Mouse (Mus musculus) hindbrain, embryonic 11.5 days (tissue): ENCODE data around the gene Grin1. TPM values are rescaled to one million over a fixed set of nuclear protein-coding genes. Genes with fewer than 3 reads are reported as not detected.

Source experiments
- ATAC-seq: fragments of 200-750 bp; cut with Nextera tagmentation; 2 replicates; pipeline ENCODE4 v1.8.0; 2017; ENCODE audit warnings: mild to moderate bottlenecking, moderate TSS enrichment, moderate library complexity; ENCODE audit not compliant: low FRiP score
- DNase-seq: peaks from one replicate; pipeline ENCODE4 v3.0.0-alpha.2; 2015; ENCODE audit warnings: low spot score
- H3K27ac ChIP-seq: fragments of 300-500 bp; sonication (generic); 2 replicates; pipeline ENCODE4 v1.5.1; 2014; ENCODE audit warnings: mild to moderate bottlenecking, low read depth, low read length
- H3K27me3 ChIP-seq: fragments of 300-500 bp; sonication (generic); 2 replicates; pipeline ENCODE4 v1.6.1; 2014; ENCODE audit warnings: mild to moderate bottlenecking, low read length, moderate library complexity, mixed read lengths; ENCODE audit not compliant: control insufficient read depth, insufficient read depth
- H3K36me3 ChIP-seq: fragments of 300-500 bp; sonication (generic); 2 replicates; pipeline ENCODE4 v1.6.1; 2014; ENCODE audit warnings: mild to moderate bottlenecking, low read length, moderate library complexity, mixed read lengths; ENCODE audit not compliant: control insufficient read depth, insufficient read depth
- H3K4me1 ChIP-seq: fragments of 300-500 bp; sonication (generic); replicated peaks from 2 replicates; pipeline ENCODE4 v1.6.1; 2014; ENCODE audit warnings: low read length, mixed read lengths; ENCODE audit not compliant: control insufficient read depth, insufficient read depth
- H3K4me2 ChIP-seq: fragments of 300-500 bp; sonication (generic); replicated peaks from 2 replicates; pipeline ENCODE4 v1.6.1; 2014; ENCODE audit warnings: mild to moderate bottlenecking, low read depth, low read length
- H3K4me3 ChIP-seq: fragments of 300-500 bp; sonication (generic); 2 replicates; pipeline ENCODE4 v1.5.1; 2014; ENCODE audit warnings: low read depth, low read length
- H3K9ac ChIP-seq: fragments of 300-500 bp; sonication (generic); 2 replicates; pipeline ENCODE4 v1.6.1; 2014; ENCODE audit warnings: low read depth, low read length
- H3K9me3 ChIP-seq: fragments of 300-500 bp; sonication (generic); 2 replicates; pipeline ENCODE4 v1.6.1; 2016; ENCODE audit warnings: low read length; ENCODE audit not compliant: control insufficient read depth
- WGBS: fragments of 180-500 bp; shearing (Covaris S2); extraction: QIAGEN DNeasy Blood & Tissue Kit; methylation state at CpG from one replicate; pipeline ENCODE4 v1.1.7; 2014; 5-methylcytosine and 5-hydroxymethylcytosine counted together
- polyA plus RNA-seq: library from polyadenylated mRNA; unstranded; fragments of >200 nt; fragmentation: Nextera tagmentation; extraction: Ambion mirVana; gene quantifications from 2 replicates; pipeline ENCODE4 v1.2.1, GENCODE M21; 2014

The Grin1 gene
- 3.6 and 3.9 TPM in 2 replicates for polyA plus RNA-seq

DNA sequence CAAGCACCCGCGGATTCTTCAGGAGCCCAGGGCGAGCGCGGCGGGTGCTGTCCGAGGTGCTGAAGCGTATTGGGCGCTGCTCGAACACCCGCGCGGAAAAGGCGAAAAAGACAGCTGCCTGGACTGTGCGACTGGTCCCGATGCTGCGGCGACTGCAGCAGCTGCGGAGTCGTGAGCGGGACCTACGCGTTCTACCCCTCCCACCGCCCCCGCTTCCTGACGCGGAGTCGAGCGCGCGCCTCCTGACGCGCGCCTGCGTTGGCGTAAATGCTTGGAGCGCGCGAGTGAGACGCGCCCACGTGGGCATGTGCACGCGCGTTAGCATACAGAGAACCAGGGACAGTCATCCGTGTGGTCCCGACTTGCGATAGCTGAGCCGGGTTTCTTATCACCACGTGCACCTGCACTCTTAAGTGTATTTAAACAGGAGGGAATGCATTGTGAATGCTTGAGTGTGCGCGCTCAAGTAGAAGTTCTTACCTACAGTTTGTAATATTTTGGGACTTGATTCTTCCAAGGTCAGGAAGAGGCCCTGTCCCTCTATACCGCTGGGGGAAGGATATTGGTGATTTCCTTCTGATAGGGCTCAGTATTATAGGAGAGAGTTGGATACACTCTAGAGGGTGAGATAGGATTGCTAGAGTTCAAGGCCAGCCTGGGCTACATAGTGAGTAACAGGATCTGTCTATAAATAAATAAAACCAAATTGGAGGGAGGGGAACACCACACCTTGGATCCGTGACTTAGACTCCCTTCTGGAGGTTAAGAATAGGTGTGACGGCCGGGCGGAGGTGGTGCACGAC is at the start of gene Grin1:
Gene Grin1 (minus strand): TSS at position 217 of the 803 bp plus-strand sequence.
- Histone ChIP-seq H3K27ac (no peak within 1 kb of the TSS), H3K4me1 (no peaks in the 10 kb centered on the region), H3K9me3 (no peaks in the 10 kb centered on the region), H3K4me2 (peak within 1 kb of the TSS; percentile 61), H3K9ac (0 out of 2 replicates have a peak within 1 kb of the TSS, but pooled peaks have one; percentile 23), H3K36me3 (no peaks in the 10 kb centered on the region), H3K27me3 (peaks cover 40% of the 10 kb centered on the region), H3K4me3 (peak within 1 kb of the TSS; percentile 35)
- ATAC-seq (peak; percentile 43; the same call in 1 of the 2 replicates), DNase-seq (peak; percentile 80)
- 9% methylated on average over 58 of the region's 58 CpGs for WGBS

DNA sequence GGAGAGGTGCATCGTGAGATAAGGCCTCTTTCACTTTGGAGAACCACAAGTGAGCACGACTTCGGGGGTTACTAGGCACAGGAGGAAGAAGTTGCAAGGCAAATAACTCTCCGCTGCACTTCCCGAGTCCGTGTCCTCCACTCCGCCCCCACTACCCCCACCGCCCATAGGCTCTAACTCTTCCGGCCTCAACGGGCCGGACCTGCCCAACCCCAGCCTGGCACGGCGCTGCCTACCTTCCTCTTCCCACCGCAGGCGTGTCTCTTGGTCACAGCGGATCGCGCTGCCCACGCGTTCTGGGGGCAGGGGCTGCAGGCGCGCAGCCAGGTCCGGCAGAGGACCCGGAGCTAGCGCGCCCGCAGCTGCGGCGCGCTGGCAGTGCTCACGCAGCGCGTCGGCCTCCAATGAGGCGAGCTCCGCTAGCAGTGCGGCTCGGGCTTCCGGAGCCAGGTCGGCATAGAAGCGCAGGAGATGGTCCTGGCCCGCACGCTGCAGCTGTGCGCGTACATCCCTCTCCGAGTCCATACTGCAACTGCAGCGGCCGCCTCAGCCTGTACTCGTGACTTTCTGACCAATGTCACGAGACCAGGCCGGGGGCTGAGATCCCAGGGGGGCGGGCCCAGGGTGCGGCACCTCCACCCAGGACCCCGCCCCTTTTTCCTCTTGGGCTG is 46.2 kb upstream of the Grin1 start, which contains the start of gene Uap1l1:
Gene Uap1l1 (minus strand): TSS at position 592 of the 671 bp plus-strand sequence.
- H3K9me3 ChIP-seq = no peaks in the 10 kb centered on the region
- WGBS = under 1% methylated on average over 54 of the region's 54 CpGs
- 0 out of 2 replicates have a peak, but pooled peaks cover 3% of the 10 kb centered on the region for H3K4me1 ChIP-seq
- peak within 1 kb of the TSS; percentile 96 for H3K4me2 ChIP-seq
- H3K36me3 ChIP-seq = no peaks in the 10 kb centered on the region
- H3K9ac ChIP-seq = peak within 1 kb of the TSS; percentile 56
- peak within 1 kb of the TSS; percentile 45 for H3K4me3 ChIP-seq
- peak; percentile 67 for DNase-seq
- no peak within 1 kb of the TSS for H3K27ac ChIP-seq
- peak; percentile 78 for ATAC-seq
- peaks cover 21% of the 10 kb centered on the region for H3K27me3 ChIP-seq

DNA sequence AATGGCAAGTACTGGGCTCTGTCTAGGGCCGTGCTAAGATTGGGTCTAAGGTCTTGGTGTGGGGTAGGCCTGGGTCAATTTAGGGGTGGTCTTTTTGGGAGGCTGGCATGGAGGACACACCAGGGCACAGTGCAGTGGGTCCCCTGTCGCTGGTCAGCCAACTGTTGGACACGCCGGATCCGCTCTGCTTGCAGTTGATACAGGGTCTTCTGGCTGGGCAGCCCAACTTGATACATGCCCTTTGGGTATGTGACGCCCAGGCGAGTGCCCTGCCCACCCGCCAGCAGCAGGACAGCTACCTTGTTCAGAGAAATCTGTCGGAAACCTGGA is 45.7 kb upstream of the Grin1 start:
- H3K36me3 ChIP-seq = no peaks in the 10 kb centered on the region
- H3K4me3 ChIP-seq = peak overlapping the region; percentile 45
- H3K4me2 ChIP-seq = peak overlapping the region; percentile 96
- H3K9ac ChIP-seq = peak overlapping the region; percentile 56; the same call in 1 of the 2 replicates
- no peak overlapping the region for H3K27ac ChIP-seq
- no peaks in the 10 kb centered on the region for H3K9me3 ChIP-seq
- peaks cover 21% of the 10 kb centered on the region for H3K27me3 ChIP-seq
- WGBS = 27% methylated on average over 9 of the region's 9 CpGs
- 0 out of 2 replicates have a peak, but pooled peaks cover 3% of the 10 kb centered on the region for H3K4me1 ChIP-seq
- DNase-seq (no peak), ATAC-seq (peak; percentile 17; the same call in 1 of the 2 replicates)

DNA sequence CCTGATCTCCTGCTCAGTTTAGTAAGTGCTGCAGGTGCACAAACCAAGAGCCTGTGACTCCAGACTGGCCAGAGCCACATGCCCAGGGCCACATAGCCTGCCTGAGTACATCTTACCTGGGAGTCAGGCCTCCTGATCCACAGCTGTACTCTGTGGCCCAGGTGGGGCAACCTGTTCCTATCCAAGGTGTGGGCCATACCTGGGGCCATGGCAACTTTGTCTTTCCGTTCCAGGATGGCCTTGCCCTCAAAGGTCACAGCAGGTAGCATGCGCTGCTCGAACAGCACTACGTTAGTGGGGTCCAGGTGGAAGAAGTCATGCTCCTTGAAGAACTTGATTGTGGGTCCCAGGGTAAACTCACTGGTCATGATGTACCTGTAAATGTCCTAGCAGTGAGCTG is 45.3 kb upstream of the Grin1 start:
- no peak for DNase-seq
- no peaks in the 10 kb centered on the region for H3K36me3 ChIP-seq
- H3K27me3 ChIP-seq = peaks cover 21% of the 10 kb centered on the region
- H3K4me2 ChIP-seq = no peak overlapping the region
- no peak overlapping the region for H3K4me3 ChIP-seq
- H3K9ac ChIP-seq = no peak overlapping the region
- H3K27ac ChIP-seq = no peak overlapping the region
- H3K4me1 ChIP-seq = 0 out of 2 replicates have a peak, but pooled peaks cover 3% of the 10 kb centered on the region
- H3K9me3 ChIP-seq = no peaks in the 10 kb centered on the region
- 83% methylated on average over 4 of the region's 4 CpGs for WGBS
- no peak for ATAC-seq

DNA sequence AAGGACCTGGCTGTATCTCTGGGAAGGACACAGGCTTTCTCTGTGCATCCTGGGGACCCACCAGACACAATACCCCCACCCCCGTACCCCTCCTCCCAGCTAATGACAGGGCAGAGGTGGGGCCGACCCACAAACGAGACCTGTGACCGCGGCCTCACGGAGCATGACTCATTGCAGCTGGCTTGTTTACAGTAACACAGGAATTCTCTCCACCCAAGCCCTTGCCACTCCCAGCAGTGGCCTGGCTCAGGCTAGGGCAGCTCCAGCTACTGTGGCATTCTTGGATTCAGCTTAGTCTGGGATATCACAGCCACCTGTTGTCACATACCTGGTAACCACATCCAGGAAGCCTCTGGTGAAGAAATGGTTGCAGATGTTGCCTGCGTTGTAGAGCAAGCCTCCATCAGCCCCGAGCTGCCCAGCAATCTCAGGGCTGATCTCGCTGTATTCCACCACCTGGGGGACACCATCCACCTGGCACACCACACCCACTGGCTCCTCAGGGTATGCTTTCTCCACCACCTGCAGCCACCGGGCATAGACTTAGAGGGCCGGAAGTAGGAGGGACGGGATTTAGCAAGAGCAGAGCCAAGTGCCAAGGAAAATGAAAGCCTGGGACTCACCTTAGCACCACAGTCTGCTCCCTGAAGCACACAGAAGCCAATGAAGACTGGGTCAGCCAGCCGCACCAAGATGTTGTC is 44.6 kb upstream of the Grin1 start:
- H3K27ac ChIP-seq = no peak overlapping the region
- WGBS = 65% methylated on average over 13 of the region's 13 CpGs
- ATAC-seq = no peak

DNA sequence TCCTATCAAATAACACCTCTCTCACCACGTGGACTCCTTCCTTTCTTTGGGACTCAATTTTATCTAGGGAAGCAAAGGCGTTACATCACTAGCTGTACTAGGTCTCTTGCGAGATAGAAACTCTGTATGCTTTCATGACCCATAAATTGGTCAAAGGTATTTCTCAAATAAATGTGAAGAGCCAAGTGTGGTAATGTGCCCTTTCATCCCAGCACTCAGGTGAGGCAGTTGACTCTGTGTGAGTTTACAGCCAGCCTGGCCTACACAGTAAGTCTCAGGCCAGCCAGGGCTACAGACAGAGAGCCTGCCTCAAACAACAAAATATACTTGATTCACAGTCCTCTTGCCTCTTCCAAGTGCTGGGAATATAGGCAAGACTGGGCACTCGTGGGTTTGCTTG is 40.9 kb upstream of the Grin1 start:
- Histone ChIP-seq H3K27ac (no peak overlapping the region), H3K27me3 (peaks cover 16% of the 10 kb centered on the region), H3K36me3 (no peaks in the 10 kb centered on the region), H3K4me2 (no peak overlapping the region), H3K4me1 (peaks cover 9% of the 10 kb centered on the region), H3K9me3 (no peaks in the 10 kb centered on the region), H3K4me3 (no peak overlapping the region), H3K9ac (no peak overlapping the region)
- WGBS = 85% methylated on average over 4 of the region's 4 CpGs
- ATAC-seq (no peak), DNase-seq (no peak)

More for the DNA sequence above, 44.6 kb upstream of the Grin1 start:
- H3K4me2 ChIP-seq = no peak overlapping the region
- H3K9ac ChIP-seq = no peak overlapping the region
- H3K27me3 ChIP-seq = peaks cover 21% of the 10 kb centered on the region
- DNase-seq = no peak
- no peaks in the 10 kb centered on the region for H3K9me3 ChIP-seq
- no peaks in the 10 kb centered on the region for H3K36me3 ChIP-seq
- H3K4me3 ChIP-seq = no peak overlapping the region
- 0 out of 2 replicates have a peak, but pooled peaks cover 3% of the 10 kb centered on the region for H3K4me1 ChIP-seq

DNA sequence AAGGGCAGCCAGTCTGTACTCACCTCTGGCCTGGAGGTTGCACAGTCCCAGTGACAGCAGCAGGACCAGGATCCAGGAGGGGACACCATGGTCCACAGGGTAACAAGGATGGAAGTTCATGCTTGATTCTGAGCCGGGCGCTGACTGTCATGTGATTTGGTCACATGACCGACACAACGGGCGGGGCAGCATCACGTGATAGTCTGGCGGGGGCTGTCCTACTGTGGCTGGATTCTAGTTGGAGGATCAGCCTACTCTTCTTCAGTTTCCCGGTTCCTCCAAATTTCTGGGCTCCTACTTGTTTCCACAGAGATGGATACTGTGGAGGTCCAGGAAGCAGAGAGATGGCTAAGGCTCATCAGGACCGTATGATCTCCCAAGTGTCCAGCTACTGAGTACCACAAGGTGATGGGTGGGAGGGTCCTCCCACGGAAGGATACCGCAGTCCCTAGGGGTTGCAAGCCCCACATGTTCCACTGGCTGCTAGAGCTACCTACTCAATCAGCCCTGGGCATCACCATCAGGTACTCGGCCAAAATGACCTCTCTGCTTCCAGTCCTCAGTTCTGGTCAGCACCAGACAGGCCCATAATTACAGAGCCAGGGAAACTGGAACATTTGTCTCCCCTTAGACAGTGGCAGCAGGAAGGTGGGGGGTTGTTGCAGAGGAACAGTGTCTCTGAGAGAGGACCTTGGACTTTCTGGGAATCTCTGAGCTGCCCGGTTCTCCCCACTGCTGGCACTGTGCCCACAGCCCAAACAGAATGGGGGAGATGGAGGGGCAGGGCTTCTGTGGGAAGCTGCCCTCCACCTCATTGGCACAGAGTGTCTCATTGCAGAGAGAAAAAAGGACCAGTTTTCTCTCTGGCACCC is 37.5 kb upstream of the Grin1 start, which contains the start of gene Dpp7:
Gene Dpp7 (minus strand): TSS at position 152 of the 872 bp plus-strand sequence.
- Histone ChIP-seq H3K4me1 (peaks cover 7% of the 10 kb centered on the region), H3K9ac (peak within 1 kb of the TSS; percentile 70), H3K27ac (no peak within 1 kb of the TSS), H3K4me3 (peak within 1 kb of the TSS; percentile 50), H3K36me3 (peaks cover 6% of the 10 kb centered on the region; the same call in 1 of the 2 replicates), H3K4me2 (peak within 1 kb of the TSS; percentile 84), H3K9me3 (no peaks in the 10 kb centered on the region), H3K27me3 (no peaks in the 10 kb centered on the region)
- WGBS = 8% methylated on average over 13 of the region's 13 CpGs
- DNase-seq (peak; percentile 92), ATAC-seq (peak; percentile 90)
